Mouse (Mus musculus) limb, embryonic 14.5 days (tissue): Measurements from ENCODE around the gene Prkca. TPM values are rescaled to one million over a fixed set of nuclear protein-coding genes. Genes with fewer than 3 reads are reported as not detected.

Experiments
- ATAC-seq: fragments of 200-750 bp; cut with Nextera tagmentation; 2 replicates; pipeline ENCODE4 v1.8.0; 2017; ENCODE audit warnings: low read depth, moderate number of reproducible peaks, moderate TSS enrichment; ENCODE audit not compliant: low FRiP score
- DNase-seq: peaks from one replicate; pipeline ENCODE4 v3.0.0-alpha.2; 2015; ENCODE audit warnings: low spot score
- H3K27ac ChIP-seq: fragments of 300-500 bp; sonication (generic); replicated peaks from 2 replicates; pipeline ENCODE4 v1.5.1; 2014; ENCODE audit warnings: low read depth, mild to moderate bottlenecking, low read length, moderate library complexity, mixed read lengths
- H3K27me3 ChIP-seq: fragments of 300-500 bp; sonication (generic); 2 replicates; pipeline ENCODE4 v1.6.1; 2014; ENCODE audit warnings: low read length, mixed read lengths; ENCODE audit not compliant: control insufficient read depth, insufficient read depth
- H3K36me3 ChIP-seq: fragments of 300-500 bp; sonication (generic); 2 replicates; pipeline ENCODE4 v1.6.1; 2014; ENCODE audit warnings: mild to moderate bottlenecking, low read length, moderate library complexity, mixed read lengths; ENCODE audit not compliant: control insufficient read depth, insufficient read depth
- H3K4me1 ChIP-seq: fragments of 300-500 bp; sonication (generic); 2 replicates; pipeline ENCODE4 v1.6.1; 2014; ENCODE audit warnings: antibody characterized with exemption, low read length, mixed read lengths; ENCODE audit not compliant: control insufficient read depth, insufficient read depth
- H3K4me2 ChIP-seq: fragments of 300-500 bp; sonication (generic); replicated peaks from 2 replicates; pipeline ENCODE4 v1.6.1; 2014; ENCODE audit warnings: low read depth, mild to moderate bottlenecking, low read length, moderate library complexity; ENCODE audit not compliant: severe bottlenecking
- H3K4me3 ChIP-seq: fragments of 300-500 bp; sonication (generic); replicated peaks from 2 replicates; pipeline ENCODE4 v1.5.1; 2014; ENCODE audit warnings: low read length
- H3K9ac ChIP-seq: fragments of 300-500 bp; sonication (generic); 2 replicates; pipeline ENCODE4 v1.6.1; 2014; ENCODE audit warnings: mild to moderate bottlenecking, low read depth, low read length, moderate library complexity; ENCODE audit not compliant: severe bottlenecking
- H3K9me3 ChIP-seq: fragments of 300-500 bp; sonication (generic); 2 replicates; pipeline ENCODE4 v1.6.1; 2016; ENCODE audit warnings: low read length; ENCODE audit not compliant: control insufficient read depth
- POLR2A ChIP-seq: fragments of 200-500 bp; IDR thresholded peaks from 2 replicates; pipeline ENCODE4 v1.8.0; 2012; ENCODE audit warnings: inconsistent platforms, mild to moderate bottlenecking, moderate library complexity, borderline replicate concordance; ENCODE audit not compliant: insufficient read depth, insufficient read length; ENCODE audit errors: extremely low read depth
- WGBS: fragments of 180-500 bp; shearing (Covaris S2); extraction: QIAGEN DNeasy Blood & Tissue Kit; methylation state at CpG from one replicate; pipeline ENCODE4 v1.1.7; 2014; 5-methylcytosine and 5-hydroxymethylcytosine counted together
- polyA plus RNA-seq, 2 experiments: library from polyadenylated mRNA; depleted of rRNA in 1 of 2; stranded (reverse) in 1 of 2; unstranded in 1 of 2; fragments of >200 nt; fragmentation: Nextera tagmentation in 1 of 2; extraction: Ambion mirVana in 1 of 2; gene quantifications; 2 replicates each; pipeline versions ENCODE4 v1.2.1 to v1.2.3; 2012 to 2014

Prkca gene
- polyA plus RNA-seq, 2 experiments: 9.0 to 16.3 TPM

DNA sequence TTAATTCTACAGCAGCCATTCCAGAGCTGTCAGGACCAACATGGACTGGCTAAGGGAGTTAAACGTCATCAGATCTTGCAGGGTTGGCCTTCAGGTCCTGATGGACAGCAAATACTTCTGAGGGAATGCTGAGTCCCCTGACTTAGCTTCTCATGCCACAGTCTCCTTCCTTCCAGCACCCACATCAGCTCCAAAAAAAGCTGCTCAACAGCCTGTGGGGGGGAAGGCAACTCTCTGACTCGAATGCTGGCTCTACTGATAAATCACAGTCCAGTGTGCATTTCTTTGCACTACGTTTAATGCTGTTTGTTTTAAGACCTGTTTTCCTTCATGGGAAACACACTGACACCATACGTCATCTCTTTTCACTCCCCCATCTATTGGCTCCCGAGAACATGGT, 215.8 kb downstream of the Prkca start:
- no peak for TF ChIP-seq POLR2A
- Histone ChIP-seq H3K27me3 (no peaks in the 10 kb centered on the region), H3K27ac (no peak overlapping the region), H3K9ac (no peak overlapping the region), H3K9me3 (no peaks in the 10 kb centered on the region), H3K4me2 (no peak overlapping the region), H3K4me3 (no peak overlapping the region), H3K4me1 (peaks cover 5% of the 10 kb centered on the region; the same call in 1 of the 2 replicates), H3K36me3 (no peaks in the 10 kb centered on the region)
- ATAC-seq: no peak
- DNase-seq: no peak
- WGBS: 82% methylated on average over 5 of the region's 5 CpGs

DNA sequence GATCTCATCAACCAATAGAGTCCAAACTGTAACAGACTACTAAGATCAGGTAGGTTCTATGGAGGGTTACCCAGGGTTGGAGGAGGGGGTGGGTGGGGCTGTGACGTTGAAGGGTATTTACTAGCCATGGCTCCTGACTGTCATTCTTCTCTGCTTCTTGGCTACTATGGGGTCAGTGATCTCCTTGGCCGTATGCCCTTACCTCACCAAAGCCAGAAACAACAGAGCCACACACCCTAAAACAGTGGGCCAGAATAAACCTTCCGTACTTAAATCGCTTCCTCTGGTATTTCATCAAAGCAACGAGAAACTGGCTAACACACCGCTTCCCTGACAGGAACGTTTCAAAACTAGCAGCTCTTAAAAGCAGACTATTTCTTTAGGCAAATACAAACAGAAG, 221.2 kb downstream of the Prkca start:
- H3K4me3 ChIP-seq: no peak overlapping the region
- no peaks in the 10 kb centered on the region for H3K9me3 ChIP-seq
- H3K4me2 ChIP-seq: no peak overlapping the region
- WGBS: 53% methylated on average over 7 of the region's 7 CpGs
- H3K4me1 ChIP-seq: peaks cover 5% of the 10 kb centered on the region; the same call in 1 of the 2 replicates
- H3K9ac ChIP-seq: no peak overlapping the region
- no peaks in the 10 kb centered on the region for H3K27me3 ChIP-seq
- ATAC-seq (no peak), DNase-seq (no peak)
- no peak overlapping the region for H3K27ac ChIP-seq
- TF ChIP-seq POLR2A: no peak
- no peaks in the 10 kb centered on the region for H3K36me3 ChIP-seq

DNA sequence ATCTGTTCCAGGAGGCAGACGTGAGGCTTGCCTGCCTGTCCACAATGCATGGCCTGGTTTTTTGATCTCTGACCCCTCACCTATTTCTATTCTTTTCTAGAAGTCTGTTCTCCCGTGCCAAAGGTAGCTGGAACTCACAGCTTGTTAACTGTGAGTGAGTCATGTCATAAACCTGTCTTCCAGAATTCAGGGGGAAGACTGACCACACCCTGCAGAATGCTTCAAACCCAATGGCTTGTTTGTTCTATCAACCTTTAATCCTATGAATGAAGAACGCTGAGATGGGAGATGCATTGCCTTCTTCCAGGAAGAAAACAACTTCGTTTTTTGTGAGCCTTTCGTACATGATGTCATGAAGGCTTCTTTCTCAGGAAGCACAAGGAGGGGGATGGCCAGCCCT, 223.0 kb downstream of the Prkca start:
- Histone ChIP-seq H3K4me2 (no peak overlapping the region), H3K36me3 (no peaks in the 10 kb centered on the region), H3K27me3 (no peaks in the 10 kb centered on the region), H3K9me3 (no peaks in the 10 kb centered on the region), H3K9ac (no peak overlapping the region), H3K27ac (no peak overlapping the region), H3K4me1 (peaks cover 5% of the 10 kb centered on the region; the same call in 1 of the 2 replicates), H3K4me3 (no peak overlapping the region)
- DNase-seq (no peak), ATAC-seq (no peak)
- TF ChIP-seq POLR2A: no peak
- 63% methylated on average over 5 of the region's 5 CpGs for WGBS

DNA sequence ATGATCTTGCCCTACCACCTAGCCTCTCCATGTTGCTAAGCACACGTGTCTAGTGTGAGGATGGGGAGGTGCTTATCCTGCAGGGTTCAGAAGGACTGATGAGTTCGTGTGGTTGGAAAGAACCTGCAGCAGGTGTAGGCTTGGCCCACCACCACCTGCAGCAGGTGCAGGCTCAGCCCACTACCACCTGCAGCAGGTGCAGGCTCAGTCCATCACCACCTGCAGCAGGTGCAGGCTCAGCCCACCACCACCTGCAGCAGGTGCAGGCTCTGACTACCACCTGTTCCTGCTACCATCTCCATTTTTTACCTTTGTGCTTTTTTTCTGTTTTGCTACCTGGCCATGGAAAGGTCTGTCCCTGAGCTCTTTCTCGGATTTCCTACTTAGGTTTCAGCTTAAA, 223.9 kb downstream of the Prkca start:
- no peak for TF ChIP-seq POLR2A
- WGBS: 80% methylated on average over 3 of the region's 3 CpGs
- H3K9ac ChIP-seq: no peak overlapping the region
- peaks cover 5% of the 10 kb centered on the region; the same call in 1 of the 2 replicates for H3K4me1 ChIP-seq
- no peaks in the 10 kb centered on the region for H3K27me3 ChIP-seq
- H3K9me3 ChIP-seq: no peaks in the 10 kb centered on the region
- no peak overlapping the region for H3K4me2 ChIP-seq
- no peak overlapping the region for H3K27ac ChIP-seq
- no peaks in the 10 kb centered on the region for H3K36me3 ChIP-seq
- no peak overlapping the region for H3K4me3 ChIP-seq
- ATAC-seq (no peak), DNase-seq (no peak)

DNA sequence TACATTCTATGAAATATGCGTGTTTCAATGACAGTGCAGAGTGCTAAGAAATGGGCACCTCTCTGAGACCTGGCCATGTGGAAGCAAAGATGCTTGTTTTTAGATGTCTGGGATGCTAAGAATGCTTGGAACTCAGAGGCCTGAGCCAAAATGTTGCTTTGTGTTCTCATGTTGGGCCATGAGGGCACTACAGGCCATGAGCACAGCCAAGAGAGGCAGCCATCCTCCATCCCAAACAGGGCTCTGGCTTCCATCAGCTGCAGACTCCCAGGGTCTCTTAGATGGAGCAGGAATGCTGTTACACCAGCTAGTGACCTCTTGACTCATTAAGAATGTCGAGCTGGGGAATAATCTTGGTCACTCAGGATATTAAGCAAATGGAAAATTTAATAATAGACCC, 224.9 kb downstream of the Prkca start:
- ATAC-seq (no peak), DNase-seq (no peak)
- H3K4me2 ChIP-seq: no peak overlapping the region
- H3K4me3 ChIP-seq: no peak overlapping the region
- no peaks in the 10 kb centered on the region for H3K9me3 ChIP-seq
- no peak overlapping the region for H3K27ac ChIP-seq
- 77% methylated on average over 2 of the region's 2 CpGs for WGBS
- H3K27me3 ChIP-seq: no peaks in the 10 kb centered on the region
- no peaks in the 10 kb centered on the region for H3K36me3 ChIP-seq
- no peak overlapping the region for H3K9ac ChIP-seq
- TF ChIP-seq POLR2A: no peak
- H3K4me1 ChIP-seq: peaks cover 5% of the 10 kb centered on the region; the same call in 1 of the 2 replicates

DNA sequence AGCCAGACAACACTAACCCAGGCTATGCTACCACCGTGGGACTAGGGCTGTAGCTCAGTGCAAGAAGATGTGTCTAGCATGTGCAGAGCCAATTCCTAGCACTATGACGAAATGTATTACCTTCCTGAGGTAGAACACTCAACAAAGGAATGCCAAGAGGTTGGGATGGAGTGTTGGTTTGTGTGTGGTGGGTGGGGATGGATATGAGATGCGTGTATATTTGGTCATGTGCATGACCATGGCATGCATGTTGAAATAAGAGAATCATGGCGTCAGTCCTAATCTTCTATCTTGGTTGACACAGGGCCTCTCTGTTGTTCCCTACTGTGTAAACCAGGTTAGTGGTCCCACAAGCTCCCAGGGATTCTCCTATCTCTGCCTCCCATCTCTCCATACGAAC, 225.5 kb downstream of the Prkca start:
- Histone ChIP-seq H3K4me2 (no peak overlapping the region), H3K9me3 (no peaks in the 10 kb centered on the region), H3K9ac (no peak overlapping the region), H3K4me3 (no peak overlapping the region), H3K36me3 (no peaks in the 10 kb centered on the region), H3K27me3 (no peaks in the 10 kb centered on the region), H3K27ac (no peak overlapping the region), H3K4me1 (peaks cover under 1% of the 10 kb centered on the region; the same call in 1 of the 2 replicates)
- no peak for DNase-seq
- TF ChIP-seq POLR2A: no peak
- WGBS: 88% methylated on average over 5 of the region's 5 CpGs
- no peak for ATAC-seq
